Comparison of ENCODE assay signal across 12 mouse cellular contexts in the genomic region with DNA sequence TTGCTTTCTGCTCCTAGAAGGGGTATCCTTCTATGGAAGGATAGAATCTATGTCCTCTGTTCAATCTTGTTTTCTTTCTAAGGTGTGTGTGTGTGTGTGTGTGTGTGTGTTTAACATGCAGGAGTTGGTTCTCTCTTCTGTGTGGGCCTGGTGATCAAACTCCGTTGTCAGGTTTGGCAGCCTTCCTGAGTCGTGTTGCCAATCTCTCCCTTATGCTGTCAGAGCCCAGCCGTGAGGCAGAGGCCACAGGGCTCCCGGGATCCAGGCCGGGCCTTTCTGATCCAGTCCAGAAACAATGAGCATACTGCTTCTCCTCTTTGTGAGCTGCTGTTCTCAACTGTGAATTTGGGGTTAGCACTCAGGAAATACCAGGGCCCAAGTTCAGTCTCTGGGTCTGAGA. TPM values are rescaled to one million over a fixed set of nuclear protein-coding genes. Genes with fewer than 3 reads are reported as not detected.
DNase-seq lines count a peak whose midpoint lies in the region; ATAC-seq and TF ChIP-seq lines count a peak whose summit lies in the region.
"Had no signal": no experiment of that assay in that cellular context is flagged by ENCODE, and none has a peak within 500 bp of the region (broad histone marks: within the 10 kb centered on the region; RNA-seq: fewer than 3 reads in every experiment).

No protein-coding gene starts in this region.

- H3K27ac ChIP-seq in heart, adult 2 months = no peak overlapping the region
- peak overlapping the region; percentile 100 for H3K27ac ChIP-seq in forebrain, embryonic 14.5 days (ENCODE audit: low read depth, low read length)
- peak overlapping the region; percentile 97 for H3K27ac ChIP-seq in midbrain, embryonic 13.5 days
- H3K27ac ChIP-seq: limb, embryonic 13.5 days; macrophage had no signal

- H3K4me2 ChIP-seq in forebrain, embryonic 14.5 days (ENCODE audit: low read length) = peak overlapping the region; percentile 99
- H3K4me2 ChIP-seq in midbrain, embryonic 13.5 days (replicated peaks) = no peak overlapping the region
- H3K4me2 ChIP-seq: limb, embryonic 13.5 days had no signal

- no peak for ATAC-seq in forebrain, embryonic 14.5 days
- no peak for ATAC-seq in midbrain, embryonic 13.5 days
- no peak for ATAC-seq in erythroid progenitor cell, adult 5-6 weeks (replicated peaks; ENCODE audit: low FRiP score, poor library complexity, severe bottlenecking)
- ATAC-seq: Patski had no signal

- no peak for TF ChIP-seq CTCF in heart, adult 2 months (IDR thresholded peaks at IDR 0.05)

- DNase-seq in heart, postnatal 10 days = peak; percentile 32 to 42
- DNase-seq in heart, adult 2 months = no peak
- DNase-seq in cerebellum, adult 11-12 months = peak; percentile 67
- peak; percentile 83 for DNase-seq in forebrain, embryonic 14.5 days (ENCODE audit: low spot score)
- no peak for DNase-seq in B cell, adult 2 months
- DNase-seq in kidney, adult 8-10 months = no peak
- DNase-seq: kidney, postnatal 36 days had no signal

- H3K4me1 ChIP-seq in heart, adult 2 months (ENCODE audit: control insufficient read depth, insufficient read depth, low read length) = no peaks in the 10 kb centered on the region
- H3K4me1 ChIP-seq in forebrain, embryonic 14.5 days (ENCODE audit: control insufficient read depth, insufficient read depth, low read length) = peaks cover 92% of the 10 kb centered on the region
- H3K4me1 ChIP-seq in midbrain, embryonic 13.5 days (replicated peaks) = peaks cover 95% of the 10 kb centered on the region

- intact Hi-C loops in heart, postnatal 10 days (cut with DNase I) = no loop called here
- intact Hi-C loops in heart, adult 2 months (cut with DNase I) = no loop called here

- no peak overlapping the region for H3K4me3 ChIP-seq in heart, adult 2 months
- H3K4me3 ChIP-seq in forebrain, embryonic 14.5 days (ENCODE audit: low read depth, low read length) = no peak overlapping the region
- H3K4me3 ChIP-seq in midbrain, embryonic 13.5 days (replicated peaks) = no peak overlapping the region
- H3K4me3 ChIP-seq: limb, embryonic 13.5 days had no signal

- TF ChIP-seq EP300 in heart, adult 2 months (IDR thresholded peaks at IDR 0.05; ENCODE audit: insufficient read depth, low read depth, low read length) = no peak

- H3K79me2 ChIP-seq in heart, adult 2 months (replicated peaks; ENCODE audit: control insufficient read depth, insufficient read depth, low read length) = no peaks in the 10 kb centered on the region

- H3K36me3 ChIP-seq in heart, adult 2 months (ENCODE audit: control insufficient read depth, insufficient read depth, low read length) = no peaks in the 10 kb centered on the region
- H3K36me3 ChIP-seq in forebrain, embryonic 14.5 days (ENCODE audit: control insufficient read depth, insufficient read depth, low read length) = peaks cover 44% of the 10 kb centered on the region
- H3K36me3 ChIP-seq in midbrain, embryonic 13.5 days = 0 out of 2 replicates have a peak, but pooled peaks cover 7% of the 10 kb centered on the region
- H3K36me3 ChIP-seq: limb, embryonic 13.5 days had no signal

- no peak overlapping the region for H3K9ac ChIP-seq in heart, adult 2 months (ENCODE audit: low read depth, low read length)
- peak overlapping the region; percentile 100 for H3K9ac ChIP-seq in forebrain, embryonic 14.5 days (ENCODE audit: low read length)
- peak overlapping the region; percentile 40 for H3K9ac ChIP-seq in midbrain, embryonic 13.5 days (replicated peaks)
- H3K9ac ChIP-seq: limb, embryonic 13.5 days had no signal

- 21% methylated on average over 5 of the region's 5 CpGs for WGBS in heart, adult 2 months
- 3% methylated on average over 5 of the region's 5 CpGs for WGBS in forebrain, embryonic 14.5 days
- WGBS in midbrain, embryonic 13.5 days = 19% methylated on average over 5 of the region's 5 CpGs

- H3K27me3 ChIP-seq in heart, adult 2 months (ENCODE audit: control insufficient read depth, insufficient read depth, low read length) = no peaks in the 10 kb centered on the region
- no peaks in the 10 kb centered on the region for H3K27me3 ChIP-seq in forebrain, embryonic 14.5 days (replicated peaks; ENCODE audit: control insufficient read depth, insufficient read depth, low read length)
- peaks cover 9% of the 10 kb centered on the region; the same call in 1 of the 2 replicates for H3K27me3 ChIP-seq in midbrain, embryonic 13.5 days

- TF ChIP-seq POLR2A in heart, adult 2 months (IDR thresholded peaks at IDR 0.05; ENCODE audit: insufficient read depth, low read depth, low read length) = no peak

- H3K9me3 ChIP-seq in forebrain, embryonic 14.5 days (replicated peaks; ENCODE audit: control insufficient read depth, low read length) = no peaks in the 10 kb centered on the region
- no peaks in the 10 kb centered on the region for H3K9me3 ChIP-seq in midbrain, embryonic 13.5 days
- H3K9me3 ChIP-seq: limb, embryonic 13.5 days had no signal

RNA-seq across cellular contexts. Expression of gene Polg, which starts 55.1 kb away (rescaled TPM):
- 10 to 100 TPM; 54.5 to 64.5 TPM for total RNA-seq in heart, postnatal 10 days (2021)
- total RNA-seq in heart, adult 2 months (2021) = 10 to 100 TPM; 53.0 to 66.5 TPM
- 40.5 and 59.0 TPM in 2 replicates for polyA plus RNA-seq in heart, adult 2 months (2012; rRNA removed)
- 20.2 and 23.4 TPM in 2 replicates for polyA plus RNA-seq in forebrain, embryonic 14.5 days (2014; fragmentation: Nextera tagmentation; extraction: Ambion mirVana)
- 22.0 and 23.8 TPM in 2 replicates for polyA plus RNA-seq in midbrain, embryonic 13.5 days (2015; fragmentation: Nextera tagmentation; extraction: Ambion mirVana)
- 14.7 and 28.5 TPM in 2 replicates for total RNA-seq in erythroid progenitor cell, adult 5-6 weeks (2015; ENCODE audit: low replicate concordance)
- total RNA-seq in erythroid progenitor cell, adult 5-6 weeks (2017; ENCODE audit: low replicate concordance) = 50.2 and 51.1 TPM in 2 replicates

Comparison
In these comparisons a context has a peak if more than half of its experiments do, and no peak if none do; other contexts are left out.
1. DNase-seq: peak in heart, postnatal 10 days (2 of 2), cerebellum, adult 11-12 months (single experiment) and forebrain, embryonic 14.5 days (single experiment); none in heart, adult 2 months (0 of 2), B cell, adult 2 months (0 of 2) and kidney, adult 8-10 months (0 of 2).